Mouse (Mus musculus) regulatory T cell (primary cell): ENCODE measurements at regions not wholly inside any gene's neighbourhood (a gene's known extent, or its start where the extent isn't known, plus 50 kb on each side); places are given as distances from the start of the nearest gene placed in this dataset.

Source experiments
- in situ Hi-C: fragments of 300-600 bp; cut with MboI, MseI; formaldehyde crosslinking; loops from one replicate; pipeline ENCODE4 v1.15.1; 2025; ENCODE audit warnings: high pct_unique_total_duplicates

- in situ Hi-C loops, result no loop called here
Measured at GRCm38 (mm10) chr15:8903651-8904050, 64.1 kb upstream of the Ranbp3l start.

DNA sequence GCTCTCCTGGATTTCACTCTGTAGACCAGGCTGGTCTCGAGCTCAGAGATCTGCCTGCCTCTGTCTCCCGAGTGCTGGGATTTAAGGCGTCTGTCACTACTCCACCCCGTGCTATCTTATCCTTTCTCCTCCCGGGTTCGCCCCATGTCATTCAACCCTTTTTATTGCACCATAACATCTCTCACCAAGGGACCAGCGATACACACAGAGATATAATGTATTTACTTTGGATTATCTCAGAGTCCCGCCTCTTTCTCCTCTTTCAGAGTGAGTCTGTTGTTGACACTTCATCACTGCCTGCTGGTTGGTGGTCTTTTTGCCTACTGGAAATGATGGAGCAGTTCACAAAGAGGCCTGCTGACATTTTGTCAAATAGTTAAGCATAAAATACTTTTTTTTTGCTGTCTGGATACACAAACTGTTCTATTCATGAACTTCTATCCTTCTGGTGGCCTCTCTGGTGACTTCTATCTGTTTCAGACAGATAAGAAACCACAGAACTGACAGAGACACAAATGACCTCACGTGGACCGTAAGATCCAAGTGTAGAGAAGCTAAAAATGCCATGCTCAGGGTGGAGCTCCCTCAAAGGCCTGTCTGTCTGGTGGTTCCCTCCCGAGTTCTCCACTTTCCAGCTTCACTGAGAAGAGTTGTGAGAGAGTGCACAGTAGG lies 70.1 kb upstream of the Ranbp3l start:
- in situ Hi-C loops, result no loop called here

DNA sequence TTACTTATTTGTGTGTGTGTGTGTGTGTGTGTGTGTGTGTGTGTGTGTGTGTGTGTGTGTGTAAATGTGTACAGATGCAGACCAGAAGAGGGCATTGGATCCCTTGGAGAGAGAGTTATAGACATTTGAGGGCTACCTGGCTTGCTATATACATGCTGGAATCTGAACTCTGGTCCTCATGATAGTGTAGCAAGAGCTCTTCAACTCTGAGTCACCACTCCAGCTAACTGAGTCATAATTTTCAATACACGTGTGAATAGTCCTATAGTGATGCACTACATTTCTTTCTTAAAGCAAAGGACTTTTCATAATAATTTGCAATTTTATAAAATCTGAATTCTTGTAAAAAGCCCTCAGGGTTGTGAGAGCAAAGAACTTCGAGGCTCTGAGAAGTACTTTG lies 70.9 kb upstream of the Ranbp3l start:
- in situ Hi-C loops, result no loop called here

DNA sequence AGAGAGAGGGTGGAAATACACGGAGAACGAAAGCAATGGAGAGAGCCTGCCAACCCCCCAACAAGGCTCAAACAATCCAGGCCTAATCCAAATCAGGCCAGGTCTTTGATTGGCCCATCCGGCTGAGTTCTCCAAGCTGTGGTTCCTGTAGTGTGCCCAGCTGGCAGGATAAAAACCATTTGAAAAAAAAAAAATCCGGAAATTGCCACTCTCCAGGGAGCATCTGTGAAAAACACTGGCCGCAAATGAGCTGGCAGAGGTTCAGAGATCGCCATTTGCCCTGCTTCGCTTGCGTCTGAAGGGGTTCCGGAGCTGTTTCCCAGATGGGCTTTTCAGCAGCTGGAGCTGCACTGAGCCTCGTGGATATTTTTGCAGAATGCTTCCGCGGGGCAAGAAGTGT lies 71.4 kb upstream of the Ranbp3l start:
- in situ Hi-C loops, result no loop called here

DNA sequence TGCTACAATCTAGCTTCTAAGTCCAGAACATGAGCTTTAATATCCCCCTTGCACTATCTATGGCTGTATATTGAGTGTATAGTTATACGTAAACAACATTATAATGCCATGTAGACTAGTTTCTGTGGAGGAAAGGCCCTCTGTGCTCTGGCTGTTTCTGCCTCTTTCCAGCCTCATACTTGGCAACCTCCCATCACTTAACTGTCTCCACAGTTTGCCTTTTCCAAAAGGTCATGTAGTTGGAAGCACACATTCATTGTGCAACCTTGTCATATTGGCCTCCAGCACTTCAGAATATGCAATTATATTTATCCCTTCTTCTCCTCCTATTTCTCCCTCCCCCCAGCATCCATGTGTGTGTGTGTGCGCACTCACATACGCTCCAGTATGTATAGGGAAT lies 82.2 kb upstream of the Ranbp3l start:
- in situ Hi-C loops, result no loop called here

DNA sequence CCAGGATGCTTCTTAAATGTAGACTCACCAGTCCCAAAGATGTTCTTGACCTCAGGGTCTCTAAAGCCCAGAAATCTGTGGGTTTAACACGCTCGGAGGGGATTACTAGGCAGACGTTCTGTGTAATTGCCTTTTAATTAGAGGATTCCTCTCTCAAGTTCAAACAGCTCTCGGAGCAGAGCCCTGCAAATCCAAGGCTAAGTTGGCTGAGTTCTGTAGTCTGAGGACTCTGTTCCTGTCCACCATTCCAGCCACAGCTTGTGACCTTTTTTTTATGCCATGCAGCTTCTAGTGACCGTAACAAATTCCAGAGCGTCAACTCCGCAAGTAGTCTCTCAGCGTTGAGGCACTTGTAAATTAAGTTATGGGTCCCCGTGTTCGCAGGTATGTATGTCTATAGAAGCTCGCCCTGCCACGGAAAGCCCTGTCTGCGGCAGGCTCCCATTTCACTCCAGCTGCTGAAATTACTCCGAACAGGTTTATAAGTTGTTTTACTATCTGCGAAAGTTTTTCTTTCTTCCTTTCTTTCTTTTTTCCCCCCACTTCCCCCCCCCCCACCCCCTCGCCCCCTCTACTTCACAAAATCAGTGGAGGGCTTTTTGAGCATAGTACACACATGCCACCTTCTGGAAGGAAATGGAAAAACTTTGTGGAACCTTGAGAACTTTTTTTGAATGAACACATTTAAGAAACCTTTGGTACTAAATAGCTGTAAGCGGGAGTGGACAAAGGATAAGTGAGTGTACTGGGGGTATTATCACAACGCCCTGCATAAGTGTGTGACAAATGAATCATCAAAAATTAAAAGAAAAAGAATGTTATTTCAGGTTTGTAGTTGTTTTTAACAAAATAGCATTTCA lies 82.9 kb upstream of the Ranbp3l start:
- in situ Hi-C loops, result no loop called here

- in situ Hi-C loops, result no loop called here
Measured at GRCm38 (mm10) chr15:8882880-8883539, 84.7 kb upstream of the Ranbp3l start.

DNA sequence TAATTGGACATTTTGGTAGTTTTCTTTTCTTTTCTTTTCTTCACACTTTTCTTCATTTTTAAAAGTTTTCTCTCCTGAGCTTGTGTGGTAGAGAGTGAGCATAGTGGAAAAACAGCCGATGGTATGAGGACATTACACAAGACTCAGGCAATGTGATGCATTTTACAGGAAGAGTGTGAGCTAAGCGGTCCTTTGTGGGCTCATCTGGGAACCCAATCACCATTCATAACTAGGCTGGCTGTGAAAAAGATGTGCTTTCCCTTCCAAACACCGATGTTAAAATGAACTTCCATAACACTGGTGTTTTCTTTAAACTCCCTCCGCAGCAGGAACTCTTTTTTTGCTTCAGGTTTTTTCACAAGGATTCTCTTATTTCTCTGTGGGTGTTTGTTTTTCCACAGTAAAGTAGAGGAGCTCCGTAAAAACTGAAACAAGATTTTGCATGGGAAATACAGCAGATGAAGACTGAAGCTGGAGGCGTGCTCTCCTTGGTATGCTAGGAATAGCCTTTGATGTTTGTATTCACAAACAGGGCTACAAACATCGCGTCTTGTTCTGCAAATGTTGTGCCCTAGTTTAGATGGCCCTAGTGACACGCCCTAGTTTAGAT lies 92.8 kb upstream of the Ranbp3l start:
- in situ Hi-C loops, result loop anchor here (10.0 kb wide), 2 partner anchors 90 to 260 kb away; no protein-coding TSS in a partner anchor

- in situ Hi-C loops, result no loop called here
Measured at GRCm38 (mm10) chr15:8868021-8868420, 99.7 kb upstream of the Ranbp3l start.

- in situ Hi-C loops, result no loop called here
Measured at GRCm38 (mm10) chr15:8867160-8867891, 100.4 kb upstream of the Ranbp3l start.

DNA sequence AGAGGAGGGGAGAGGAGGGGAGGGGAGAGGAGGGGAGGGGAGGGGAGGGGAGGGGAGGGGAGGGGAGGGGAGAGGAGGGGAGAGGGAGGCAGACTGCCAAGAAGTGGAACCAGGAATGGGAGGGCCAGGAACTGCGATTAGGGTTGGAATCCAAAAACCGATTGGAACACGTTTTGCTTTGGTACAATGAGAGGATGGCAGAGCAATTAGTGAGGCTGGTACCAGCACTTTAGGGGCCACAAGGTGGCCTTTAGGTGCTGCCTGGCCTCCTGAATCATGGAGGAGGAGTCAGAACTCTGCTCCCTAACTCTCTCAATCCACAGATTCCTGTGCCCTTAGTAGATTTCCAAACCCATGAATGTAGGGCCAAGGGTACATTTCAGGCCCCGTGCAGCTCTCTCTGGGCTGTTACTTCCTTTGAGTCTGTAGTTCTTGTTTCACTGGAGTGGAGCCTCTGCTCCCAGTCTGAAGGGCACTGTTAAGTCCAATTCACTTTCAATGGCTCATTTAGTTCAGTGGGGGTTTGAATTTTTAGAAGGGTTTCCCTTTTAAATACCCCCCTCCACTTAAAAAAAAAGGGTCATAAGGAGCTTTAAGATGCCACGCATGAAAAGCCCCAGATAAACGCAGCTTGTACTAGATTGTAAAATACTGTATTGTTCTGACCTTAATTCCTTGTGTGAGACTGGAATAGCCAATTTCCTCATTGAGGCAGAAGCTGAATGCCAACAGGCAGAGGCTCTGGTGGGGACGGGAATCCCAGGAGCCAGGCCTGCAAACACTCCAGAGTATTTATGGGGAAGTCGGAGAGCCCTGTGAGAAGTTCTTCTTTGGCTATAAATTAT lies 102.4 kb upstream of the Ranbp3l start:
- in situ Hi-C loops, result no loop called here

DNA sequence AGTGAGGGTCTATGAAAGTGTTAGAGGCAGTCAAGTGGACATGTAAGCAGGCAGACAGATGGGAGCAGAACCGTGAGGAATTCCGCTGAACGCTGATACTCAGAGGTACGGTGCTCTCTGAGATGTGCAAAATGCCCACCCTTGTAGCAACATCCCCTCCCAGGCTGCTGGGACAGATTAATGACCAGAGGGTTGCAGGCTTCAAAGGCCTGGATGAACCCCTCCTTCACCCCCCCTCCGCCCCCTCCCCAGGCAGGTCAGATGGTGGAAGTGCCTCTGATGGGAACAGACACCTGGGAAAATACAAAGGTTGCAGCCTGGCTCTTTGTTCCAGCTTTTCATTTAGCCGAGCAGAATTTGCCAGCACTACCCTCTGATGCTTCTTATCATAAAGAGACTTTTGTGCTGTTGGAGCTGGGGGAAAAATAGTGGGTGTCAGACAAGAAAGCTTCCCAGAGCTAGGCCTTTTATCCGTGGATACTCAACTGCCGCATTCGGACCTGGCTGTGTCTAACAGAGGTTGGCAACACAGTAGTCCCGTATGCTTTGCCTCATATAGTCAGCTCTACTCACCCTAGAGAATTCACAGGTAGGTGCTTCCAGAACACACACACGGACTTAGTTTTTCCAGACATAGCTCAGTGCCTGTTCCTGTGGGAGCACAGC lies 111.2 kb upstream of the Ranbp3l start:
- in situ Hi-C loops, result no loop called here

DNA sequence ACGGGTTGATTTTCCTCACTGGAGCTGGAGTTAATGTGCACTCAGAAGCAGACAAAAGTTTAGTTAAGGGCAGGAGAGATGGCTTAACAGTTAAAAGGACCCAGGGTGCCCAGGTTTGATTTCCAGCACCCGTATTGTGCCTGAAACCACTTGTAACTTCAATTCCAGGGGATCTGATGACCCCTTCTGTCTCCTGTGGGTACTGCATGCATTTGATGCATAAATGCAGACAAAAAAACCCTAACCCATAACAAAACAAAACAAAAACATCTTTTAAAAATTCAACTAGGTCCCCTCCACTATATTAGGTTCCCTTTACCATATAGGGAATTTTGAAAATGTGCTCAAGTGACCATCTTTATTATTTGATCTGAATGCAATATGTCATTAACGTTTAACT lies 112.2 kb upstream of the Ranbp3l start:
- in situ Hi-C loops, result no loop called here

GRCm38 (mm10) chr15:8854336-8854735 lies 113.4 kb upstream of the Ranbp3l start:
- in situ Hi-C loops, result no loop called here

DNA sequence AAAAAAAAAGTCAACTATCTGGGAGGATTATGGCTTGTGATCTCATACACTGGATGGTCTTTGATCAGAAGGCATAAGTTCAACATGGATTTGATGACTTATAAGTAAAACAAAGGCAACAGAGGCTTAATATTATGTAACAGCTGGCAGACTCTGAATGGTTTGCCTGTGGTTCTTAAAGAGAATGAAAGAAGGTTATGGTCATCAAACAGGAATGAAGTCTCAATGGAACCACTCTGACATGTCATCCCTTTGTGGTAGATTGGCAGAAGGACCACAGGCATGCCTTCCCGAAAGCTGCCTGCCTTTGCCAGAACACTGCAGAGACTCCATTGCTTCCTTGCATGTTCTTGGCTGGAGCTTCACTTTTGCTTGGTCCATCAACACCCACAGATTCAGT lies 116.8 kb upstream of the Ranbp3l start:
- in situ Hi-C loops, result no loop called here

DNA sequence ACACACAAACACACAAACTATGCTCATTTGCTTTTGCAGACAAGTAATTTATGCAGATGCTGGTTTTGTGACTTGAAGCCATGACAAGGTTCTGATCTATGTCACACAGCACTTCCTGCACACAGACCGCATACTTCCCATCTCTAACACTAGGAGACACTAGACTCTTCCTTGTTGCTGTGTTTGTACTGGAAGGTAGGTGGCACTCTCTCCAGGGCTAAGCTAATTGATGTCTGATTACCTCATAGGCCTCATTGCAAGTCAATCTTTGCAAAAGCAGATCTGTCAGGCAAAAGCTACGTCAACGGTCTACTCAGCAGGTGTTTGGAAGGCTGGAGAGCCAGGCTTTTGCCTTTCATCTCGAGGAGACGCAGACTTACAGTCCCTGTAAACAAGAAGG lies 118.3 kb upstream of the Ranbp3l start:
- in situ Hi-C loops, result loop anchor here (25.0 kb wide), 1 partner anchor 1913 kb away; no protein-coding TSS in a partner anchor

DNA sequence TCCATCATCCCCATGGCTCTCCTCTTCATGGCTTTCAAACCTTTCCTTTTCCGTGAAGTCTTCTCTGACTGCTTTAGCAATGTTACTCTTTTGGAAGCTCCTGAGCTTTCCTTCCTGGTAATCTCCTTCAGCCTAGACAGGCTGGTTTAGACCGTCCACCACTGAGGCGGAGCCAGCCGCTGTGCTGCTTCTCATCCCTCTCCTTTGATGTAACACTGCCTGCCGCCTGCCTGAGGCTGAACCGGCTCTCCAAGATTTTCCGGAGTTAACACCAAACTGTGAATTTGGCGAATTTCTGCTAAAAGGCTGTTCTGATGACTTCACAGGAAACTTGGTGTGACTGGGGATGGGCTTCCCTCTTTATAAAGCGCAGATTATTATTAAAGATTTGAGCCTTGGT lies 125.6 kb upstream of the Ranbp3l start:
- in situ Hi-C loops, result loop anchor here (25.0 kb wide), 1 partner anchor 1920 kb away; no protein-coding TSS in a partner anchor

DNA sequence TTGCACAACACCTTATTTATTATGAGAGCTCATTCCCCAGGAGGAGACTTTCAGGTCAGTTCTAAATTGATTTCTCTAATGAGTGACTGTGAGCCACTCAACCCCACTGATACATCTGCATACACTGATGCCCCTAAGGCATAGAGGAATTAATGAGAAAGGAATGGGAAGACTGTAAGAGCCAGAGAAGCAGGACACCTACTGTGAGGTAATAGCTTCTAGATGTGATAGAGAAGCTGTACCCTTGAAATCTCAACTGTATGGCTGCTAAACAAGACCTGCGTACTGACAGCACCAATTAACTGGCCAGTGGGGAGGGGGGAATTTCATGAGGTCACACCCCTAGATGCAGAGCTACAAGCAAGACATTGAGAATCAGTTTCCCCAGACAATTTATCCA lies 128.3 kb upstream of the Ranbp3l start:
- in situ Hi-C loops, result loop anchor here (5.0 to 25.0 kb wide), 2 partner anchors 98 to 1923 kb away; no protein-coding TSS in a partner anchor

- in situ Hi-C loops, result loop anchor here (25.0 kb wide), 1 partner anchor 1928 kb away; no protein-coding TSS in a partner anchor
Measured at GRCm38 (mm10) chr15:8834151-8834550, 123.6 kb upstream of the Slc1a3 start.

DNA sequence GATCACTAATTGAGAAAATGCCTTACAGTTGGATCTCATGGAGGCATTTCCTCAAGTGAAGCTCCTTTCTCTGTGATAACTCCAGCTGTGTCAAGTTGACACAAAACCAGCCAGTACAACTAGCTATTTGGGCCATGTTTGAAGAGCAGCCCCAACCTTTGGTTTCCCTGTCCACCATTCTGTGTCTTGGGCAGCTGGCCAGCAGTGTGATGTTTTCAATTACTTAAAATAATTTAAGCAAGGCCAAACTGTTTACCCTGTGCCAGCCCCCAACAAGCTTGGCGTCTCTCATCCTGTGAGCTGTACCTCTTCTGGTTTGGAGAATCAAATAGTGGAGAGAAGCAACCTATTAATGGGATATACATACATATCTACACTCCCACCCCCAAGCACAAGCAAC lies 122.4 kb upstream of the Slc1a3 start:
- in situ Hi-C loops, result loop anchor here (25.0 kb wide), 1 partner anchor 1929 kb away; no protein-coding TSS in a partner anchor
